Mouse (Mus musculus) left cerebral cortex, adult 8-10 months (tissue): ENCODE results near the gene Nepro. TPM values are rescaled to one million over a fixed set of nuclear protein-coding genes. Genes with fewer than 3 reads are reported as not detected.

Experiments
- DNase-seq, 2 experiments: peaks; one replicate each; pipeline ENCODE4 v3.0.0; 2022; ENCODE audit warnings: low spot score in 2 of 2
- total RNA-seq, 4 experiments: library from RNA; stranded (reverse); gene quantifications; 2 replicates each; pipeline ENCODE4 v1.2.4; 2022

Gene Nepro
- 1 to 10 TPM; 3.7 to 6.0 (median 5.4) TPM for total RNA-seq

DNA sequence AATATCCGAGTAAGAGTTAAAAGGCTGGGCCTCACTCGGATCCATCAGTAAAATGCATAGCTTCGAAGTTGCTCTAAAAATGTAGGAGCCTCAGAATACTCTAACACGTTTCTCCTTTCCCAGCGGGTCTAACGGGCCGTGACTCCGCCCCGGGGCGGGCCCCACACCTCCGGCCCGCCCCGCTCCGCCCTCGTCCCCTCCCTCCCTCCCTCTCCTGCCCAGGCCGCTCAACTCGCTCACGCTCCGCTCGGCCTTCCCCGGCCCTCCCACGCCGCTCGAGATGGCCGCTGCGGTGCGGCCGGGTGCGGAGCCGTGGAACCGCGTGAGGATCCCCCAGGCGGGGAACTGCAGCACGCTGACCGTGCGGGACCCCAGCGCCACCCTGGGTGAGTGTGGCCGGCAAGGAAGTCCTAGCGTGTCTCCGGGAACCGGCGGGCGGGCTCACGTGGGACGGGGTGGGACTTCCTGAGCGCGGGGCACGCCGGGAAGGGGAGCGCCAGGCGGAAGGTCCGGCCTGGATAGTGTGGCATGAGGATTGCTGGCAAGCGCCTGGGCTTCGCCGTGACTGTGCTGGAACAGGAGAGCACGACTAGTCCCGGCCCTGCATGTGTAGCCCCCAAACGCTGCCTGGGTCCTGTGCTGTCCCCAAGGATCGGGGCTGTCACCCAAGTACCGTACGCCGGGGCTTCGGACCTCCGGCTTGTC, at the start of gene Nepro:
TSS of gene Nepro (plus strand) at position 219 of the 705 bp plus-strand sequence.
- peak; percentile 92 to 96 for DNase-seq

DNA sequence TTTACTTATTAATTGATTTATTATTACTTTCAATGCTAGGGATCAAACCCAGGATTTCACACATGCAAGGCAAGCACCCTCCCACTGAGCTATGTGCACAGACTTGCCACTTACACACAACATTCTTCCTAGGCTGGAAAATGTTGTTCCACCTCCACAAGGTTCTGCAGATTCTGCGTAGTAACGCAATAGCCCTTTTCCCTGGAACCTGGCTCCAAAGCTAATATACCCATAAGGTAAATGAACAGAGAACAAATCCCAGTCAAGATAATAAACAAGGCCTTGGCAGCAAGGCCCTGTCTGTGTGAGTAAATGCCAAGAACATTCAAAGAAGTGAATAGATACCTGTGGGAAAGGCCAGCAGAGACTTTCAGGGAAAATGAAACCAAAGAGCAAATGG, 47.7 kb upstream of the Nepro start:
- DNase-seq = no peak

DNA sequence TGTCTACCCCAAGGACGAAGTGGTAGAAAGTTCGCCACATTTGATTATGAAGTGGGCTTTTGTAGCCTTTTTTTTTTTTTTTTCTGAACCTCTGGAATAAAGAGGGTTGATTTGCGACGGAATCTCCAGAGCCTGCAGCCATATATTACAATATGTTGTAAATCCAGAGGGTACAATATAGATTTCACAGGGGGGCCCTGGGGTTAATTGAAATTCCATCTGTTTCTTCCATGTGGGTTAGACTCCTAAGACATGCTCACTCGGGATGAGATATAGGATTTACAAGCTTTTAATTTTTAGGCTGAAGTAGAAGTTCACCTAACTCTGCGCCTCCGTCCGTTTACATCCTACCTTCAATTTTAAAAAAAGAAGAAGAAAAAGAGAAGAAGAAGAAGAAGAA, 45.0 kb upstream of the Nepro start:
- no peak for DNase-seq

DNA sequence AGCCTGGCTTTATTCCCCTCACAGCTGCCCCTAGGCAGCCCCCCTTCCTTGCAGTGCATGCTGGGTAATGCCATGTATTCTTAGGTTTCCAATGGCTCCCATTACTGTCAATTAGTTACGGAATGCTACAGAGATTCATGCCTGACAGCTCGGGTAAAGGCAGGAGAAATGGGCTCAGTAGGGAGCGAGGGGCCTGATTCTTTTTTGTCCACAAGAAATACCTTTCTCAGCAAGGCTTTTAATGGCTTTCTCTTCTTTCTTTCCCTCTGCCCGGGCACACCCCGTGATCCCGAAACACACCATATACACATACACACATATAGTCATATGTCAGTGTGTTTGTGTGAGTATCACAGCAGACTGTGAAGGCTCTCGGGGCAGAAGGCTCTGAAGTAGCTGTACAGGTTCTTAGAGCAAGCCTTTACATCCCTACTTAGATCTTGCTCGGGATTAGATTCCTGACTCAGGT, 44.6 kb upstream of the Nepro start:
- no peak for DNase-seq

DNA sequence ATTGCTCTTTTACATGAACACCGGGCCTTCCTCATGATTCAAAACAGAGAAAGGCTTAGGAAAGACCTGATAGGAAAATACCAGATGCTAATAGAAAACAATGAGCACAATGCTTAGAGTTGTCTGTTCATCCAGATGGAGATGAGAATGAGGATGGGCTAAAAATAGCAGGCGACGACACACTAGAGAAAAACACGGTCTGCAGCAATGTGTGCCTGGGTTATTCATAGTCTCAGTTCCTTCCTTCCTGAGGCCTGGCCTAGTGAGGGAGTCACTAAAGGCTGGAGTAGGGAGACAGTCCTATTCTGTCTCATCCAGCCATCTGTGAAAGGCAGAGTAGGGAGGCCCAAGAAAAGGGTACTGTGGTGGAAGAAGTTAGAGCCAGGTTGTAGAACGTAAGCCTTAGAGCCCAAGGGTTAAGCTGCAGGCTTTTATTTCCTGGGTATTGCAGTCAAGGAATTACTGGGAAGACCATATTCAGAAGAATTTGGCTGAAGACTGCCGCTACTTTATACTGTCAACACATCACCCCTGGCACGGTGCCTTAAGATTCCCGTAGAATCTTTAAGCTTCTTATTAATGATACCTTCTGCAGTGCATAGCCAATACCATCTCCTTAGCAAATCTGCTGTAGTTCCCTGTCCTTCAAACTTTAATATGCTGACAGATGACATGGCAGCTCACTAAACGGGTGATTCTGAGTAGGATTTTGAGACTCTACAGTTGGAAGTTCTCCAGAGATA, 43.2 kb upstream of the Nepro start:
- DNase-seq = peak in 1 of 2 experiments; percentile 70

DNA sequence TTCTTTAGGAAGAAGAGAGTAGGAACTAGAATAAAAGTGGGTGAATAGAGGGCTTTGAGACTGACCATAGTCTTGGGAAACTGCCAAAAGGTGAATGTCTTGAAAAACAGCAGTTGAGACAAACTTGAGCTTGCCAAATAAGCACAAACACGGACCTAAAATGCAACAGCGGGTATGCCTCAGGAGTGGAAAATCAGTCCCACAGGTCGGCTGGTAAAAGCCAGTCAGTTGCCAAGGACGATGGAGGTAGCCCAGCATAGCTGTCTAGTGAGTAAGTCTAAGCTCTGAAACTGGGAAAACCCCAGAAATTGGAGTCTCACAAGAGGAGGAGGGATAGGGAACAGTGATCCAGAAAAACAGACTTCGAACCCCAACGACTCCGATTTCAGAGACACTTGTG, 39.5 kb upstream of the Nepro start:
- no peak for DNase-seq

DNA sequence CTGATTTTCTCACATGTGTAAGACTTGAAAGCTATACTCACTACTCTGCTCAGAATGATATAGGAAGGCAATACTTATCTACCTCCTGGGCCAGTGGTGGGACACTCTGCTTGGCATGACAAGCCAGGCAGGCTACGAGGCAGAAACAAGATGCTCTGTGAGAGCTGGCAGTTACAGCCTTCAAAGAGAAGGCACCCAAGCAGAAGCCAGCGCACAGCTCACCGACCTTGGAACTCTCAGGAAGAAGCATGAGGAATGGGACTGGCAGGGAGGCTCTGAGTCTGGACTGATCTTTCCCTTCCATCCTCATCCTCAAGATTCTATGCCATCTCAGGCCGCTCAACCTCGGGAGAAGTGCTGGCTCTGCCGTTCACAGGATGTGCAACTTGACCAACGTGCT, 38.7 kb upstream of the Nepro start:
- DNase-seq = no peak

DNA sequence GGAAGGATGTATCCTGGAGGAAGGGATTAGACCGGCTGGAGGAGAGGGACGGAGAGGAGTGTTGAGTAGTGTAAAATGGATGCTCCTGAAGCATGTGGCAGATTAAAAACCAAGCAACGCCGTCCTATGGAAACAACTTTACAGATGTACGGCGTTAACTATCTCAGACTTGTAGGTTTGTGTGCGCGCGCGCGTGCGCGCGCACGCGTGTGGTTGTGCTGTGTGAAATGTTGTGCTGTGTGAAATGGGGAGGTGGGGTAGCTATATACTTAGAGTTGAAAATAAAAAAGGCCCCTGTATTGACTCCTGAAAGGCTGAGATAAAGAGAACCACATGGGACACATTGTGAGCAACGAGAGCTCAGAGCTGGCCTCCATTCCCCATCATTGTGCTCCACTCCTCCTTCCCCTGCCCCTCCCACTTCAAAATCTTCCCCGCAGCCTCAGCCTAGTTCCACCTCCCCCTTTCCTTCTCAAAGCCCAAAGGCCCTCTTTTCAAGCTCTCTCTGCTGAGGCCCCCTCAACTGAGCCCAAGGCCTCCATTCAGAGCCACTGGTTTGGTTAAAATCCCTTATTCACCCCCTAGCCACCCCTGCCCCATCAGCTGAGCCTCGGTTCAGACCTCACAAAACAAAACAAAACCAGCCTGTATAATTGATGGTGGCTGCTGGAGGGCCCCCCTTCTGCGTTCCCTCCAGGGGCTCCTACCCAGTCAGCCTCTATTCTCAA, 36.9 kb upstream of the Nepro start:
- DNase-seq = no peak

DNA sequence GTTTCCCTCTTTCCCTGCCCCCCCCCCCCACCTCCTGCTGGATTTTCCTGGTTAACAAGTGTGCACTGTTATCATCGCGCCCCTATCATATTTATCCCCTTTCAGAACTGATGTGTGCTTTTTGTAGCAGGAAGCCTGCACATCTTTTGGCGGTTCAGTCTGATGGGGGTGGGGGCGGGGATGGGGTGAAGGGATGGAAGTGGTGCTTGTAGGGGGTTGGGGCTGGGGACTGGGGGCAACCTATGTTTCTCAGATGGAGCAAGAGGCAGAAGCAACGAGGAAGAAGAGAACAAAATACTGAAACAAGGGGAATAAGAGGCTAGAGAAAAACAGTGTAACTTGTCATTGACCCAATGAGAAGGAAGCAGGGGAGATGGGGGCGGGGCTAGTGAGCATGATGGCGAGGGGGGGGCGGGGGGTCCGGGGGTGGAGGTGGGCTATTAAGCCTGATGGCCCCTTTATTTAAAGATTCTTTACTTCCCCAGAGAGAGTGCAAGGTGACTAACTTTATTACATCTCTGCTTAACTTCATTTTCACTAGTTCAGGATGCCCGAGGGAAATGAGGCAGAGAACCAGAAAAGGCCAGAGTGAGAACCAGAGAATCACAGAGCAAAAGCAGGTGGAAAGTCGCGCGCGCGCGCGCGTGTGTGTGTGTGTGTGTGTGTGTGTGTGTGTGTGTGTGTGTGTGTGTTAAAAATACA, 36.2 kb upstream of the Nepro start:
- no peak for DNase-seq

DNA sequence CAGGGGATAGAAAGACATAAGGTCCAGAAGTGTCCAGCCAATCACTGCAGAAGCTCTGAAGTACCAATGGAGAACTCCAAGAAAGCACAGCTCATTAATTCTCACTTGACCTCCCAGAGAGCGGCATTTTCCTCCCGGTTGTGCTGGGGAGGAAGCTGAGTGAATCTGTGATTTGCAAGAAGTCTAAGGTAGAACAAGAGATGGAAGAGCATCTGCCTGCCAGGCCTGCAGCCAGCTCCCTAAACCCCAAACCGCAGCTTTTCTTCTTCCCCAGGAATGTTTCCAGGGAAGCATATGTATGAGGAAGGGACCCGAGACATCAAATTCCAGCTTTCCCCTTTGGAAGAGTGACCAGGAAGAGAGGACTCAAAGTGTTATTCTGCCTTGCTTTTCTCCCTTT, 35.6 kb upstream of the Nepro start:
- DNase-seq = no peak

DNA sequence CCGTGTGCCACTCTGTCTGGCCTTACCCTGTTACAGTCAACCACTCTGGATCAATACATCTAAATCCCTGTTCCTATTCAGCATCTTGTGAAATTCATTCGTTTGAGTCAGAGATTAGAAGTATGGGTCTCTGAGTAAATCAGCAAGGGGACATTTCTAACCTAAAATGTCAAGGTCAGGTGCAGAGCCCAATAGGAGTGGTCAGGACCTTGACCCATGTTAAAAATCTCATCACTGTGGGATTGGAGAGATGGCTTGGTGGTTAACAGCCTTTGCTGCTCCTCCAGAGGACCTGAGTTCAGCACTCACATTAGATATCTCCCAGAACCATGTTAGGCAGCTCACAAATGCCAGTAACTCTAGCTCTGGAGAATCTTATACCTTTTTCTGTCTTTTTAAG, 33.6 kb upstream of the Nepro start:
- DNase-seq = no peak

DNA sequence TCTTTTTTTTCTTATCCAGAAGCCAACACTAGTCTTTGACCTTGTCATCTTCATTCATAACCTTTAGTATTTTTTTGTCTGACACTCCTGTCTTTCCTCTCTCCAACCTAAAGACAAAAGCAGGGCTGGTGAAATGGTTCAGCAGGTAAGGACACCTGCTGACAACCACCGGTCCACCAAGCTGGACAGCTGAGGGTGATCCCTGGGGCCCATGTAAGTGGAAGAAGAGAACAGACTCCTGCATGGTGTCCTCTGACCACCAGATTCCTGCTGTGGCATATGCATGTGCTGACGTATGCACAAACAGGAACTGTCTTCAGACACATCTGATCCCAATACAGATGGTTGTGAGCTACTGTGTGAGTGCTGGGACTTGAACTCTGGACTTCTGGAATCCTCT, 33.0 kb upstream of the Nepro start:
- no peak for DNase-seq

DNA sequence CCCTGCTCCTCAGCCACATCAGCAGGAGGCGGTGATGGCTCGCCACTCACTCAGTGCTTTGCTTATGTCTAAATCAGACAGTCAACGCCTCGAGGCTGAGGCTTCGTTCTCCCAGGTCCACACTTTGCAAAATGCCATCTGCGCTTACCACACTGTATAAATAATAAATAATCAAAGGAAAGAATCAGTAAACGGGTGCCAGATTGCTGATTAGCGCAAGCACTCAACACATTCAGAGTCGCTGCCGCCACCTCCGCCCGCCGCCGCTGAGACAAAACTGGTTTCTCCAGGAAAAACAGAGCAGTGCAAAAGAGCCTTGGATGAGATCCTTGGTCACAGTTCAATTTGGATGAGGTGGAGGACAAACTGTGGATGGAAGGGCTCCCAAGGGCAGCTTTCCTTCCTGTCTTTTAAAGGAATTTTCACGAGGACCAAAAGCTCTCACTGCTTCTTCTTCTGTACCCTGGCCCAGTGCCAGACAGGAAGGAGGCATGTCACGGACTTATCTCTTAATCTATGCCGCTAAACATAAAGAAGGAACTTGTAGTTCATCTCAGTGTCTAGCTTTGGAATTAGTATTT, 32.5 kb upstream of the Nepro start:
- peak; percentile 36 to 48 for DNase-seq

DNA sequence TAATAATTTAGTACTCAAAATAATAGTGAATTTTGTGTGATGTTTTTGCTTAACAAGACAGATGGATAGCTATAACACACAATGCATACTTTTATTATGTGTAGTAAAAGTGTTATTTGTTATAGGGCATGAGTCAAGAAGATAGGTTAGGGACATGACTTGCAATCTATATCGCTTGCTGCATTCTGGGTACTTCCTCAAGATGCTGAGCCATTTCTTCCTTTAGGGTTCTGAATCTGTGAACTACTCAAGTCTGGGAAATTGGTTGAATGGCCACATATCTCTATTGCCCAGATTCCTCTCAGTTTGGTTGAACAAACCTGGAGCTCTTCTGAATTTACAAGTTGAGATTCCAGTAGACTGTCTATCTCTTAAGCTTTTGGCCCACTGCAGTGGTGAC, 31.6 kb upstream of the Nepro start:
- no peak for DNase-seq

DNA sequence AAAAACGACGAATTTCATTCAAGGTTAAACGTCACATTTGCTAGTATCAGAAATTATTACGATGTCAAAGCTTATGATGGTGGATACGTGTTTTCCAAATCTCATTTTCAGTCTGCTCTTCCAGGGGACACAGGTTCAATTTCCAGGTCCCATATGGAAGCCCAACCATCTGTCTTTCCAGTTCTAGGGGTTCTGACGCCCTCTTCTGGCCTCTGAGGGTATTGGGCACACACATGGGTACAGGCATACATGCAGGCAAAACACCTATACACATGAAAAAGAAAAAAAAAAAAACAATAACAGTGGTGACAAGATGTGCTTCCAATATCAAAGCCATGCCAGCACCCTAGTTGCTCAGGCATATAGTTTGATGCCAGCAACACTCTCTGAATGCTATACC, 30.4 kb upstream of the Nepro start:
- no peak for DNase-seq

DNA sequence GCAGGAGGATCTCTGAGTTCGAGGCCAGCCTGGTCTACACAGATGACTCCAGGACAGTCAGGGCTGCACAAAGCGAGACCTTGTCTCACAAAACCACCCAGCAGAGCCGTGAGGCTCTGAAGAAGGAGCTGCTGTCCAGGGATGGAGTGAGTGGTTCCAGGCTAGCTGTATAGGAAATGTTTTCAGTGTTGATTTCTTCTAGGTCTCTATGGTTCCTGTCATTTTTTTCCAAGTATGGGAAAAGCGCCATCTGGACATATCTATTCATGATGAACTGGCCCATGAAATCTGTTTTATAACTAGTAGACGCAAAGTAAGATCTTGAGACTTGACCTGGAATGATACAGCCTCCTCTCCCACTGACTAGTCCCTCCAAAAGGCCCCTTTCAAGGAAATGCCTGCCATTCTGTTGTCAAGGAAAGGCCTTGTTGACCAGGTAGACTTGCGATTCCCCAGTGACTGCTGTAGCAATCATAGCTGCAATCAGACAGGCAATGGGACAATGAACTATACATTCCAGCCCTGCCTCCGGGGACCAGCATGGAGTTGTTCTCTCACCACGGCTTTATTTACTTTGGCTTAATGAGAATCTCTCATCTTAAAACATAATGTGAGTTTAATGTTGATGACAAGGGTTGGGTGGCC, 28.8 kb upstream of the Nepro start:
- DNase-seq = no peak

DNA sequence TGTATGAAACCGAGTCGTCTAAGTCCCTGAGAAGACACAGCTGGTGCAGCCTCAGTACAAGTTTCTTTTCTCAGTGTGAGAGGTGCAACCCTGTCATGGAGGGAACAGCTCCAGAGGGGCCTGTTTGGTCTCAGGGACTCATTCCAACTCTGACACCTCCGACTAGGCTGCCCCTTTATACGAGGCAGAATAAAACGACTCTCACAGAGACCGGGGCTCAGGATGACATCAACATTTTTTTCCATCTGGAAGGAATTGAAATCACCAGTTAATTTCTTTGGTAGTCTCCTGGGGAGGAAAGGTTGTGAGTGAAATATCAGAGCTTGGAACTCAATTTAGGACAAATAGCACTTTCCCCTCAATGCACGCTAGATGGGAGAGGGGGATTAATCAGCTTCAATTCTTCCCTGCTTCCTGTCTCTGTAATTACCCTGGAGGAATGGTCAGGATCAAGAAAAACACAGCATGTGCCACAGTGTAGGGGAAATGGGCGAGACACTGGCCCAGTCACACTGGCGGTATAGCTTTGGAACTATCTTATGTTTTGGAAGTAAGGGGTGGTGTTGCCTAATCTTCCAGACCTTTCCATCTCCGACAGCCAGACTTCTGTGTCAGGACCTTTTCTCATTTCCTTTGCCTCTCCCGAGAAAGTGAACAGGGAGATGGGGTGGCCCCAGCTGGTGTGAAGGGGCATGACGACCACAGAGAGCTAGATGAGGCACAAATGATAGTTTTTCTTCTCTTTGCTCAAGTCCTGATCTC, 28.1 kb upstream of the Nepro start:
- no peak for DNase-seq

DNA sequence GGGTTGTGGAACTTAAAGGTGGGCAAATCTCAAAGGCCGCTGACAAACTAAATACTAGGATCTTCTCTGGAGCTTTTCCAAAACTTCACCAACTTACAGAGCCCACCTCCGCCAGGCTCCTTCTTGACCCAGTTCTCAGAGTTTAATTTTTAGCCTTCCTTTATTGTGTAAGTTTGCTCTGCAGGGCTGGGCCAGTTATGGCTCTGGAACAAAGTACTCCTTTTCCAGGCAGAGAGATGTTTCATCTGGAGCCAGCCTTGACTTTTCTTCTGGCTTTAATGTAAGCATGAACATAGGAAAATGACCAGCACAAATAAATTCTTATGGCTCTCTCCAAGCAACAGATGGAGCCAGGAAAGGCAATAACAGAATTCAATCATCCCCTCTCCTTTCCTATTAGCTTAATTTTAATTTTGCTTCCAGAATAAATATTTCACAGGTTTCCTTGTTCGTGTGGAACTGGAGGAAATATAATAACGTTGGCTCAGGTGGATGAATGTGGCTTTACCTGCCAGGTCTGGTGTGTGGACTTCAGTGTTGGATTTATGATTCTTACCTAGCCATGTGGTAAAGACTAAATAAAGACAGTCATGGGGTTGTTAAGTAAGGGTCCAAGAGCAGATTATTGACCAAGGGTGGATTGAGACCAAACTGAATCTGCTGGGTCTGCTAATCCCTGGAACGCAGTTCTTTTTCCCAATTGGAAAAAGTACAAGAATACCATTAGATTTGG, 26.5 kb upstream of the Nepro start:
- DNase-seq = no peak

DNA sequence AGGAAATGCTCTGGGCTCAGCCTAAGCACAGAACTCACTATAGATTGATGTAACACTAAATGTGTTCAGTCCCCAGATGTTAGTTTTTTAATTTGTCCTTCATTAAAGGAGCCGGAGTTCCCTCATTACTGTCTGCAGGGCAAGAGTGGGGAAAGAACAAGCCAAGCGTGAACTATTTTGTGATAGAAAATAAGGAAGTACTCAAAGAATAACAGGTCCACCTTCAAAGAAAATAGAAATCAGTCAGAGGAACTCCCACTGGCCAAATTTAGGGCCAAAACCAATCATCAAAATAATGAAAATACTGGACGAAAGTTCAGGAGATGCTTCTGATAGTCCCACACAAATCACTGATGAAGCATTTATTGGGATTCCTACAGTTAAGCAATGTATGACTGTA, 22.9 kb upstream of the Nepro start:
- no peak for DNase-seq
